Mouse (Mus musculus) liver, adult 2 months (tissue): Measurements from ENCODE around the gene Mthfd1l. TPM values are rescaled to one million over a fixed set of nuclear protein-coding genes. Genes with fewer than 3 reads are reported as not detected.

Experiments
- DNase-seq: peaks from one replicate; pipeline ENCODE4 v3.0.0-alpha.2; 2011; ENCODE audit warnings: low read depth, low spot score; ENCODE audit errors: extremely low read depth
- H3K27ac ChIP-seq: fragments of 200-500 bp; replicated peaks from 2 replicates; pipeline ENCODE4 v1.5.1; 2012; ENCODE audit warnings: low read depth, mild to moderate bottlenecking, control low read depth, inconsistent platforms, low read length; ENCODE audit not compliant: insufficient read depth
- H3K27me3 ChIP-seq: fragments of 200-500 bp; 2 replicates; pipeline ENCODE4 v1.6.1; 2012; ENCODE audit warnings: mild to moderate bottlenecking, moderate library complexity, low read length, inconsistent platforms; ENCODE audit not compliant: control insufficient read depth, insufficient read depth
- H3K36me3 ChIP-seq: fragments of 200-500 bp; 2 replicates; pipeline ENCODE4 v1.6.1; 2012; ENCODE audit warnings: low read length, inconsistent platforms; ENCODE audit not compliant: control insufficient read depth, insufficient read depth
- H3K4me1 ChIP-seq: fragments of 200-500 bp; 2 replicates; pipeline ENCODE4 v1.6.1; 2011; ENCODE audit warnings: low read length; ENCODE audit not compliant: control insufficient read depth, insufficient read depth
- H3K4me3 ChIP-seq: fragments of 200-500 bp; 2 replicates; pipeline ENCODE4 v1.5.1; 2011; ENCODE audit warnings: low read depth, mild to moderate bottlenecking, control low read depth, low read length, moderate library complexity; ENCODE audit not compliant: insufficient read depth
- H3K79me2 ChIP-seq: fragments of 200-500 bp; 2 replicates; pipeline ENCODE4 v1.6.1; 2012; ENCODE audit warnings: inconsistent platforms, mild to moderate bottlenecking, low read length, moderate library complexity; ENCODE audit not compliant: control insufficient read depth, insufficient read depth
- H3K9ac ChIP-seq: fragments of 200-500 bp; 2 replicates; pipeline ENCODE4 v1.6.1; 2012; ENCODE audit warnings: low read depth, mild to moderate bottlenecking, control low read depth, inconsistent platforms, low read length
- CTCF ChIP-seq: fragments of 200-500 bp; IDR thresholded peaks from 2 replicates; pipeline ENCODE4 v1.5.1; 2011; ENCODE audit warnings: low read depth, low read length, control low read depth
- POLR2A ChIP-seq: fragments of 200-500 bp; IDR thresholded peaks from 2 replicates; pipeline ENCODE4 v1.6.1; 2011; ENCODE audit warnings: low read length, control low read depth; ENCODE audit not compliant: insufficient read depth; ENCODE audit errors: extremely low read depth
- WGBS: fragments of 180-500 bp; shearing (Covaris S2); methylation state at CpG from one replicate; pipeline ENCODE4 v1.1.7; 2018; 5-methylcytosine and 5-hydroxymethylcytosine counted together
- polyA plus RNA-seq: library from polyadenylated mRNA; depleted of rRNA; stranded (reverse); fragments of >200 nt; gene quantifications from 2 replicates; pipeline ENCODE4 v1.2.3, GENCODE M21; 2012
- total RNA-seq: library from RNA; depleted of rRNA; stranded (reverse); fragments of >200 nt; gene quantifications from 2 replicates; pipeline ENCODE4 v1.2.3, GENCODE M21; 2014

Gene Mthfd1l
- total and polyA plus RNA-seq, 2 experiments, result 0.31 to 1.0 TPM

DNA sequence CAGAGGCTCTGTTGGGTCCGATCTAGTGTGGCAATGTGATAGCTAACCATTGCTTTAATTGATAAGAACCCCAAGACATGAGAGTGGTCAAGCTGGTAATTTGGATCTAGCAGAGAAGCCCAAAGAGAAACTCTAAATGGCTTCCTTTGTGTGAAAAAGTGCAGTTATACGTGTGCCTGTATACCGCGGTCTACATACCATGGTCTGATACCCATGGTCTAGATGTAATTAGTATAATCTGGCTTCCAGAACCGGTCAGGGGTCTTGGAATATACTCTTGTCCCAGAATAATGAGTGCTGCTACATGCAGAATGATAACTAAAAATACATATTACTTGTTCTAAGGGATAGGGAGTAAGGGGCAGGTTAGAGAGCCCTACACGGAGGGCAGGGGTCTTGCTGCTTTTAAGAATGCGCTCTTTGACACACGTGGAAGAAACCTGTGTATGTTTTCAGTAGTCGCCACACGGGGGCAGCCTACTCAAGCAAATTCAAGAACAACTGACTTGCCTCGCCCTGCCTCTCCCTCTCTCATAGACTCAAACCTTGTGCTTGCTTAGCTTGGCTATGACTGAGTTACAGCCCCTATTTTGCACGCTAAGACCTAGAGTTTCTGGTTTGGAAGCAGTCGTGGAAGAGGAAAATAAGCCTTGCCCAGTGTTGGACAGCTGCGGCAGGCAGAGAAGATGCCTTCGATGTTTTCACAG is 23.4 kb downstream of the Mthfd1l start:
- TF ChIP-seq POLR2A, result no peak
- TF ChIP-seq CTCF, result peak; percentile 67; the same call in 1 of the 2 replicates
- H3K27ac ChIP-seq, result no peak overlapping the region
- no peak overlapping the region for H3K9ac ChIP-seq
- 57% methylated on average over 15 of the region's 15 CpGs for WGBS
- H3K36me3 ChIP-seq, result no peaks in the 10 kb centered on the region
- no peak overlapping the region for H3K4me3 ChIP-seq
- no peaks in the 10 kb centered on the region for H3K79me2 ChIP-seq
- peak; percentile 62 for DNase-seq
- no peaks in the 10 kb centered on the region for H3K27me3 ChIP-seq
- H3K4me1 ChIP-seq, result no peaks in the 10 kb centered on the region

DNA sequence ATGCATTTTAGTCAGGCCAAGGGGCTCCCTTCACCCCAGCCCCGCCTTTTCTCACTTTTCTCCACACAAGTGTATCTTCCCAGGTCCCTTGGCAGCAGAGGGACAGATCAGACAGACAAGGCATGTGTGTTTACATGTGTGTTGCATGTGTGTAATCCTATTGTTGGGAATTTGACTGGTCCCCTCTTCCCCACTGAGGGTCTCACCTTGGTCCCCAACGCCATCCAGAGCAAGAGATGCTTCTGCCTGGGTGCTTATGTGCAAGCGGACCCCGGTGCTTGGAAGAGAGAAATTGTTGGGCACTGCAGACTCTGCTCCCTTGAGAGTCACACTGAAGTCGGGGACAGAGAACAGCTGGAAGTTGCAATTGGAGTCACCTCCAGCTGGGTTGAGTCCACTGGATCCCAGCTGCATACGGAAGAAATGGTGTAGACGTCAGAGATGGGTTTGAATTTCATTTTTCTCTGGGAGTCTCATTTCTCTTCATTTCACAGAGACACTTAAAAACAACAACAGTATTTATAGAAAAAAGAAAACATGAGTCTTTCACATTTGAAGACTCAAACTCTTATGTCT is 25.0 kb downstream of the Mthfd1l start:
- Histone ChIP-seq H3K36me3 (no peaks in the 10 kb centered on the region), H3K27me3 (no peaks in the 10 kb centered on the region), H3K4me1 (no peaks in the 10 kb centered on the region), H3K9ac (no peak overlapping the region), H3K4me3 (no peak overlapping the region), H3K79me2 (no peaks in the 10 kb centered on the region), H3K27ac (no peak overlapping the region)
- TF ChIP-seq CTCF (no peak), POLR2A (no peak)
- WGBS, result 97% methylated on average over 7 of the region's 7 CpGs
- DNase-seq, result no peak

DNA sequence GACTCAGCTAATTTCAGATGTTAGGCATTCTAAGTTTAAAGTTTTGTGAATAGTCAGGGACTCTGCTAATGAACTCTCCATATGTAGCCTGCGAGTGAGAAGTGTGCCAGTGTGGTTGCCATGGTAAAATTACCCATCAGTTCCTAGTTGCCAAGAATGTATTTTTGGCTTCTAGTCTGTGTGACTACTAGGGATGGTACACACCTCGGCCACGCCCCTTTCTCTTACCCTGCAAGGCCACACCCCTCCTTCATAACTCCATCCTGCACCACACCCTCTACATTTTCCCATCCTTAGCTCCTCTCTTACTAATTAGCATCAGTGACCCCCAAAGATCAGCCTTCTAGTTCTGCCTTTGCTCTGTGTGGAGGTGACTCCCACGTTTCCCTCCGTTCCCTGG is 29.8 kb downstream of the Mthfd1l start:
- DNase-seq, result no peak
- 89% methylated on average over 5 of the region's 5 CpGs for WGBS
- H3K9ac ChIP-seq, result no peak overlapping the region
- no peak overlapping the region for H3K4me3 ChIP-seq
- no peak overlapping the region for H3K27ac ChIP-seq
- no peaks in the 10 kb centered on the region for H3K79me2 ChIP-seq
- H3K27me3 ChIP-seq, result no peaks in the 10 kb centered on the region
- H3K4me1 ChIP-seq, result no peaks in the 10 kb centered on the region
- TF ChIP-seq CTCF, result no peak
- TF ChIP-seq POLR2A, result no peak
- H3K36me3 ChIP-seq, result no peaks in the 10 kb centered on the region

DNA sequence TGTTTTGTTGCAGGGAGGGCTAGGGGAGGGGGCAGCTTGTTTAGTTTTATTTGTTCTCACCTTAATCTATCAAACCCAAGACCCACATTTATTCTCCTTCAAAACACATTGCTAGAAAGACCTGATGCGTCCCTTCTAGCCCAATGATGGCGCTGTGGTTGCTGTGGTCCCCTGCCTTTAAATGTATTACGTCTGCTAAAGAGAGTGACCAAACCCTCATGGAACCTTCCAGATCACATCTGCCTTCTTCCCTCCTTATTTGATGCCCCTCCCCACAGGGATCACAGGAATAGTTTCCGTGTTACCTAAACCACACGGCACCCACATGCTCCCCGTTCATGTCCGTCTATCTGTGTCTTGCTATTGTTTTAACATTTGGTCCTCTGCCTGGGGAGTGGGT is 32.3 kb downstream of the Mthfd1l start:
- 96% methylated on average over 7 of the region's 7 CpGs for WGBS

DNA sequence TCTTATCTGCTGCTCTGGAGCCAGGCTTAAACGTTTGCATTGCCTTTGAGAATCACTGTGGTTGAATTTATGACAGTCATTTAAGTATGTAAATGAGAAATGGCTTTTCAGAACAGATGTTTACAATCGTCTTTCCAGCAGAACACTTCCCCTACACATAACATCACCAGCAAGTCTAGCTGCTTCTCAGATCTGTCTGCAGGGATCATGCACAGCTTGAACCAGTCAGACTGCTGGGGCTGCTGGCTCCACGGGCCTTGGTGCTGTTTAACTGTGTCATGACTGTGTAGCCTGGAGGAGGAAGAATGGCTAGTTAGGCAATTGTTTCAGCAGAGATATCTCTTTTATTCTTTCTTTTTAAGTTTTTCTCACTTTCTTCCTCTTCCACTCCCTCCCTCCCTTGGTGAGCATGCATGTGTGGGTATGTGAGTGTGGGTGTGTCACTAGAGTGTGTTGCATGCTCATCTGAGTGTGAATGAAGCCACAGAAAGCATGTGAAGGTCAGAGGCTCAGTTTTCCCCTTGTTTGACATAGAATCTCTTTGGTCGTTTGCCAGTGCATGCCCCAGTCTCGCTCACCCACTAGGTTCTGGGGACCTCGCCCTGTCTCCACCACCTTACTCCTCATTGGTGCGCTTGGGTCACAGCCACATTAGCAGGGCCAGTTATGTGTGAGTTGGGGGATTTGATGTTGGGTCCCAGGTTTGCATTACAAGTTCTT is 33.5 kb downstream of the Mthfd1l start:
- Histone ChIP-seq H3K9ac (no peak overlapping the region), H3K27me3 (no peaks in the 10 kb centered on the region), H3K4me3 (no peak overlapping the region), H3K4me1 (no peaks in the 10 kb centered on the region), H3K36me3 (no peaks in the 10 kb centered on the region), H3K79me2 (no peaks in the 10 kb centered on the region), H3K27ac (no peak overlapping the region)
- 80% methylated on average over 7 of the region's 7 CpGs for WGBS
- no peak for DNase-seq
- TF ChIP-seq POLR2A (no peak), CTCF (no peak)

More for the DNA sequence above, 32.3 kb downstream of the Mthfd1l start:
- Histone ChIP-seq H3K27ac (no peak overlapping the region), H3K27me3 (no peaks in the 10 kb centered on the region), H3K36me3 (no peaks in the 10 kb centered on the region), H3K4me3 (no peak overlapping the region), H3K9ac (no peak overlapping the region), H3K79me2 (no peaks in the 10 kb centered on the region), H3K4me1 (no peaks in the 10 kb centered on the region)
- no peak for DNase-seq
- TF ChIP-seq POLR2A, result no peak
- TF ChIP-seq CTCF, result no peak
